Mouse (Mus musculus): ENCODE measurements around the gene Guca2a. TPM values are rescaled to one million over a fixed set of nuclear protein-coding genes. Genes with fewer than 3 reads are reported as not detected.

The Guca2a gene
- polyA plus RNA-seq, 1 experiment from 2014 or later: 27.0 TPM

- no peak overlapping the region for H3K9ac ChIP-seq (ENCODE audit: low read depth, low read length)
- WGBS: 50% methylated on average over 1 of the region's 1 CpGs
Measured at GRCm38 (mm10) chr4:119599605-119600004, 37.9 kb upstream of the Guca2a start.

GRCm38 (mm10) chr4:119609488-119609887 is 28.0 kb upstream of the Guca2a start:
- DNase-seq (ENCODE audit: low spot score) (no peak), ATAC-seq (replicated peaks; ENCODE audit: low FRiP score, low read depth) (no peak)
- TF ChIP-seq CTCF (IDR thresholded peaks at IDR 0.05; ENCODE audit: low read depth): no peak
- Histone ChIP-seq H3K4me3 (replicated peaks; ENCODE audit: low read depth, low read length) (no peak overlapping the region), H3K4me2 (ENCODE audit: low read length) (no peak overlapping the region), H3K9ac (ENCODE audit: low read depth, low read length) (no peak overlapping the region), H3K27ac (no peak overlapping the region), H3K27me3 (ENCODE audit: insufficient read depth, low read length) (no peaks in the 10 kb centered on the region), H3K4me1 (replicated peaks; ENCODE audit: insufficient read depth, low read length) (no peaks in the 10 kb centered on the region), H3K36me3 (ENCODE audit: insufficient read depth, low read length) (0 out of 2 replicates have a peak, but pooled peaks cover 8% of the 10 kb centered on the region), H3K9me3 (replicated peaks; ENCODE audit: low read length) (no peaks in the 10 kb centered on the region)
- WGBS: 94% methylated on average over 1 of the region's 1 CpGs

More at GRCm38 (mm10) chr4:119599605-119600004, 37.9 kb upstream of the Guca2a start:
- H3K9me3 ChIP-seq (replicated peaks; ENCODE audit: low read length): no peaks in the 10 kb centered on the region
- no peak overlapping the region for H3K4me3 ChIP-seq (replicated peaks; ENCODE audit: low read depth, low read length)
- no peaks in the 10 kb centered on the region for H3K27me3 ChIP-seq (ENCODE audit: insufficient read depth, low read length)
- ATAC-seq (replicated peaks; ENCODE audit: low FRiP score, low read depth) (no peak), DNase-seq (ENCODE audit: low spot score) (no peak)
- no peaks in the 10 kb centered on the region for H3K4me1 ChIP-seq (replicated peaks; ENCODE audit: insufficient read depth, low read length)
- H3K36me3 ChIP-seq (ENCODE audit: insufficient read depth, low read length): 0 out of 2 replicates have a peak, but pooled peaks cover 10% of the 10 kb centered on the region
- H3K27ac ChIP-seq: no peak overlapping the region
- no peak overlapping the region for H3K4me2 ChIP-seq (ENCODE audit: low read length)
- no peak for TF ChIP-seq CTCF (IDR thresholded peaks at IDR 0.05; ENCODE audit: low read depth)

GRCm38 (mm10) chr4:119614078-119614477 is 23.4 kb upstream of the Guca2a start:
- Histone ChIP-seq H3K4me1 (replicated peaks; ENCODE audit: insufficient read depth, low read length) (no peaks in the 10 kb centered on the region), H3K9me3 (replicated peaks; ENCODE audit: low read length) (no peaks in the 10 kb centered on the region), H3K4me2 (ENCODE audit: low read length) (no peak overlapping the region), H3K4me3 (replicated peaks; ENCODE audit: low read depth, low read length) (no peak overlapping the region), H3K27ac (no peak overlapping the region), H3K9ac (ENCODE audit: low read depth, low read length) (no peak overlapping the region), H3K27me3 (ENCODE audit: insufficient read depth, low read length) (no peaks in the 10 kb centered on the region), H3K36me3 (ENCODE audit: insufficient read depth, low read length) (peaks cover 5% of the 10 kb centered on the region; the same call in 1 of the 2 replicates)
- DNase-seq (ENCODE audit: low spot score) (no peak), ATAC-seq (replicated peaks; ENCODE audit: low FRiP score, low read depth) (no peak)
- TF ChIP-seq CTCF (IDR thresholded peaks at IDR 0.05; ENCODE audit: low read depth): no peak
- WGBS: 55% methylated on average over 1 of the region's 1 CpGs

- DNase-seq (ENCODE audit: low spot score): no peak
- Histone ChIP-seq H3K36me3 (ENCODE audit: insufficient read depth, low read length) (peaks cover 9% of the 10 kb centered on the region; the same call in 1 of the 2 replicates), H3K4me2 (ENCODE audit: low read length) (no peak overlapping the region), H3K27me3 (ENCODE audit: insufficient read depth, low read length) (no peaks in the 10 kb centered on the region), H3K27ac (no peak overlapping the region), H3K9ac (ENCODE audit: low read depth, low read length) (no peak overlapping the region), H3K4me1 (replicated peaks; ENCODE audit: insufficient read depth, low read length) (no peaks in the 10 kb centered on the region), H3K9me3 (replicated peaks; ENCODE audit: low read length) (no peaks in the 10 kb centered on the region), H3K4me3 (replicated peaks; ENCODE audit: low read depth, low read length) (no peak overlapping the region)
- no peak for TF ChIP-seq CTCF (IDR thresholded peaks at IDR 0.05; ENCODE audit: low read depth)
- WGBS: 66% methylated on average over 4 of the region's 4 CpGs
- ATAC-seq (replicated peaks; ENCODE audit: low FRiP score, low read depth): no peak
Measured at GRCm38 (mm10) chr4:119614724-119615123, 22.8 kb upstream of the Guca2a start.

GRCm38 (mm10) chr4:119626081-119626645 is 11.3 kb upstream of the Guca2a start:
- TF ChIP-seq CTCF (IDR thresholded peaks at IDR 0.05; ENCODE audit: low read depth): no peak
- Histone ChIP-seq H3K27me3 (ENCODE audit: insufficient read depth, low read length) (no peaks in the 10 kb centered on the region), H3K36me3 (ENCODE audit: insufficient read depth, low read length) (peaks cover 31% of the 10 kb centered on the region), H3K4me2 (ENCODE audit: low read length) (no peak overlapping the region), H3K4me1 (replicated peaks; ENCODE audit: insufficient read depth, low read length) (0 out of 2 replicates have a peak, but pooled peaks cover 3% of the 10 kb centered on the region), H3K9me3 (replicated peaks; ENCODE audit: low read length) (no peaks in the 10 kb centered on the region), H3K27ac (no peak overlapping the region), H3K4me3 (replicated peaks; ENCODE audit: low read depth, low read length) (no peak overlapping the region), H3K9ac (ENCODE audit: low read depth, low read length) (no peak overlapping the region)
- DNase-seq (ENCODE audit: low spot score): no peak
- ATAC-seq (replicated peaks; ENCODE audit: low FRiP score, low read depth): no peak
- WGBS: 71% methylated on average over 7 of the region's 7 CpGs

- Histone ChIP-seq H3K9ac (ENCODE audit: low read depth, low read length) (no peak overlapping the region), H3K4me2 (ENCODE audit: low read length) (no peak overlapping the region), H3K4me3 (replicated peaks; ENCODE audit: low read depth, low read length) (no peak overlapping the region), H3K9me3 (replicated peaks; ENCODE audit: low read length) (no peaks in the 10 kb centered on the region), H3K27ac (no peak overlapping the region), H3K27me3 (ENCODE audit: insufficient read depth, low read length) (no peaks in the 10 kb centered on the region), H3K36me3 (ENCODE audit: insufficient read depth, low read length) (peaks cover 31% of the 10 kb centered on the region), H3K4me1 (replicated peaks; ENCODE audit: insufficient read depth, low read length) (0 out of 2 replicates have a peak, but pooled peaks cover 3% of the 10 kb centered on the region)
- TF ChIP-seq CTCF (IDR thresholded peaks at IDR 0.05; ENCODE audit: low read depth): no peak
- WGBS: 84% methylated on average over 3 of the region's 3 CpGs
- ATAC-seq (replicated peaks; ENCODE audit: low FRiP score, low read depth): no peak
- DNase-seq (ENCODE audit: low spot score): no peak
Measured at GRCm38 (mm10) chr4:119626876-119627275, 10.6 kb upstream of the Guca2a start.
